Mouse (Mus musculus) MEL (cell line): ENCODE data around the gene D430042O09Rik. TPM values are rescaled to one million over a fixed set of nuclear protein-coding genes. Genes with fewer than 3 reads are reported as not detected.

Source experiments
- DNase-seq: peaks from one replicate; pipeline ENCODE4 v3.0.0; 2011; ENCODE audit warnings: low read depth, low spot score
- H3K27ac ChIP-seq: 2 replicates; pipeline ENCODE4 v1.5.1; 2012; ENCODE audit warnings: low read depth, mild to moderate bottlenecking, control low read depth, low read length, moderate library complexity; ENCODE audit not compliant: control insufficient read depth
- H3K27me3 ChIP-seq, 2 experiments: fragments of 150-350 bp in 1 of 2; sonication (generic) in 1 of 2; 2 replicates each; pipeline ENCODE4 v1.6.1; 2012; ENCODE audit warnings: low read length in 2 of 2, mild to moderate bottlenecking in 2 of 2, improper control_type of control experiment in 1 of 2, moderate library complexity in 1 of 2; ENCODE audit not compliant: insufficient read depth in 2 of 2, control insufficient read depth in 1 of 2
- H3K36me3 ChIP-seq, 2 experiments: 2 replicates each; pipeline ENCODE4 v1.6.1; 2012 to 2014; ENCODE audit warnings: low read length in 2 of 2, improper control_type of control experiment in 1 of 2, inconsistent platforms in 1 of 2, mild to moderate bottlenecking in 1 of 2; ENCODE audit not compliant: insufficient read depth in 2 of 2, control insufficient read depth in 1 of 2
- H3K4me1 ChIP-seq, 2 experiments: fragments of 150-350 bp in 1 of 2; sonication (generic) in 1 of 2; 2 replicates each; pipeline ENCODE4 v1.6.1; 2012; ENCODE audit warnings: low read length in 2 of 2, improper control_type of control experiment in 1 of 2, mild to moderate bottlenecking in 1 of 2; ENCODE audit not compliant: insufficient read depth in 2 of 2, control insufficient read depth in 1 of 2
- H3K4me3 ChIP-seq, 2 experiments: fragments of 150-350 bp in 1 of 2; sonication (generic) in 1 of 2; 2 replicates each; pipeline ENCODE4 v1.5.1; 2012; ENCODE audit warnings: low read depth in 2 of 2, low read length in 2 of 2, mild to moderate bottlenecking in 2 of 2, moderate library complexity in 2 of 2, control low read depth in 1 of 2, improper control_type of control experiment in 1 of 2; ENCODE audit not compliant: control insufficient read depth in 1 of 2, insufficient read depth in 1 of 2
- H3K79me2 ChIP-seq: 2 replicates; pipeline ENCODE4 v1.6.1; 2012; ENCODE audit warnings: mild to moderate bottlenecking, low read length, moderate library complexity; ENCODE audit not compliant: control insufficient read depth, poor library complexity, insufficient read depth
- H3K9ac ChIP-seq: 2 replicates; pipeline ENCODE4 v1.6.1; 2012; ENCODE audit warnings: low read depth, mild to moderate bottlenecking, control low read depth, low read length, moderate library complexity; ENCODE audit not compliant: control insufficient read depth, poor library complexity, severe bottlenecking
- H3K9me3 ChIP-seq: fragments of 150-350 bp; sonication (generic); replicated peaks from 2 replicates; pipeline ENCODE4 v1.6.1; 2012; ENCODE audit warnings: mild to moderate bottlenecking, low read length, improper control_type of control experiment, moderate library complexity; ENCODE audit not compliant: insufficient read depth
- CTCF ChIP-seq, 3 experiments: IDR thresholded peaks in 2 of 3; conservative IDR thresholded peaks in 1 of 3; 2 replicates each; pipeline ENCODE4 v1.5.1; 2011 to 2012; ENCODE audit warnings: low read length in 3 of 3, low read depth in 2 of 3, mild to moderate bottlenecking in 2 of 3, improper control_type of control experiment in 1 of 3, inconsistent platforms in 1 of 3, mixed read lengths in 1 of 3, moderate library complexity in 1 of 3; ENCODE audit not compliant: control insufficient read depth in 1 of 3, insufficient read depth in 1 of 3, poor library complexity in 1 of 3, severe bottlenecking in 1 of 3
- E2F4 ChIP-seq: IDR thresholded peaks from 2 replicates; pipeline ENCODE4 v1.6.1; 2011; ENCODE audit warnings: low read depth, low read length, improper control_type of control experiment, borderline replicate concordance
- ELF1 ChIP-seq: IDR thresholded peaks from 2 replicates; pipeline ENCODE4 v1.6.1; 2014; ENCODE audit warnings: low read depth, mild to moderate bottlenecking, inconsistent platforms, low read length, improper control_type of control experiment, moderate library complexity
- GATA1 ChIP-seq: IDR thresholded peaks from 2 replicates; pipeline ENCODE4 v1.6.1; 2011; ENCODE audit warnings: low read depth, low read length, improper control_type of control experiment
- HCFC1 ChIP-seq: IDR thresholded peaks from 2 replicates; pipeline ENCODE4 v1.6.1; 2012; ENCODE audit warnings: low read depth, mild to moderate bottlenecking, inconsistent platforms, low read length, improper control_type of control experiment, moderate library complexity
- JUND ChIP-seq: IDR thresholded peaks from 2 replicates; pipeline ENCODE4 v1.6.1; 2011; ENCODE audit warnings: low read depth, mild to moderate bottlenecking, improper control_type of control experiment, low read length
- MAFK ChIP-seq: IDR thresholded peaks from 2 replicates; pipeline ENCODE4 v1.6.1; 2011; ENCODE audit warnings: low read depth, mild to moderate bottlenecking, low read length, improper control_type of control experiment, borderline replicate concordance
- MAZ ChIP-seq: IDR thresholded peaks from 2 replicates; pipeline ENCODE4 v1.6.1; 2012; ENCODE audit warnings: low read depth, mild to moderate bottlenecking, inconsistent platforms, low read length, improper control_type of control experiment
- NRF1 ChIP-seq: IDR thresholded peaks from 2 replicates; pipeline ENCODE4 v1.6.1; 2014; ENCODE audit warnings: low read depth, mild to moderate bottlenecking, inconsistent platforms, low read length, improper control_type of control experiment, moderate library complexity; ENCODE audit not compliant: poor library complexity, insufficient read depth, severe bottlenecking
- POLR2AphosphoS5 ChIP-seq: IDR thresholded peaks from 2 replicates; pipeline ENCODE4 v1.6.1; 2012; ENCODE audit warnings: low read depth, borderline replicate concordance, mild to moderate bottlenecking, inconsistent platforms, low read length, moderate library complexity, mixed read lengths
- RAD21 ChIP-seq: IDR thresholded peaks from 2 replicates; pipeline ENCODE4 v1.6.1; 2011; ENCODE audit warnings: mild to moderate bottlenecking, low read depth, low read length, improper control_type of control experiment
- SIN3A ChIP-seq: IDR thresholded peaks from 2 replicates; pipeline ENCODE4 v1.6.1; 2012; ENCODE audit warnings: low read length, improper control_type of control experiment, inconsistent platforms
- SMC3 ChIP-seq: IDR thresholded peaks from 2 replicates; pipeline ENCODE4 v1.6.1; 2011; ENCODE audit warnings: low read depth, low read length, improper control_type of control experiment
- TBP ChIP-seq: IDR thresholded peaks from 2 replicates; pipeline ENCODE4 v1.8.0; 2011; ENCODE audit warnings: low read depth, low read length, improper control_type of control experiment
- TCF12 ChIP-seq: IDR thresholded peaks from 2 replicates; pipeline ENCODE4 v1.6.1; 2014; ENCODE audit warnings: low read depth, mild to moderate bottlenecking, inconsistent platforms, low read length, improper control_type of control experiment, moderate library complexity
- UBTF ChIP-seq: IDR thresholded peaks from 2 replicates; pipeline ENCODE4 v1.6.1; 2012; ENCODE audit warnings: low read depth, mild to moderate bottlenecking, inconsistent platforms, low read length, improper control_type of control experiment, moderate library complexity, borderline replicate concordance; ENCODE audit not compliant: insufficient read depth
- ZC3H11A ChIP-seq: IDR thresholded peaks from 2 replicates; pipeline ENCODE4 v1.6.1; 2012; ENCODE audit warnings: low read depth, mild to moderate bottlenecking, inconsistent platforms, low read length, improper control_type of control experiment
- ZNF384 ChIP-seq: IDR thresholded peaks from 2 replicates; pipeline ENCODE4 v1.6.1; 2012; ENCODE audit warnings: low read depth, mild to moderate bottlenecking, inconsistent platforms, low read length, improper control_type of control experiment
- polyA plus RNA-seq, 2 experiments: library from polyadenylated mRNA; stranded (reverse) in 1 of 2; unstranded in 1 of 2; fragments of >175 nt in 1 of 2; fragments of >200 nt in 1 of 2; gene quantifications; 2 replicates each; pipeline versions ENCODE4 v1.2.1 to v1.2.4; 2012; ENCODE audit warnings: low replicate concordance in 2 of 2, low read depth in 1 of 2; ENCODE audit not compliant: insufficient read length in 2 of 2, insufficient read depth in 1 of 2, missing spikeins in 1 of 2
- total RNA-seq: library from RNA; depleted of rRNA; stranded (reverse); fragments of 300-350 nt; gene quantifications from 2 replicates; pipeline ENCODE4 v1.2.3, GENCODE M21; 2012

Gene D430042O09Rik
- total and polyA plus RNA-seq, 3 experiments, result 6.2 to 12.8 TPM; not detected in 1

GRCm38 (mm10) chr7:125671396-125671795, 36.3 kb upstream of the D430042O09Rik start:
- Histone ChIP-seq H3K36me3 (peaks cover 0 to 30% of the 10 kb centered on the region in 2 experiments; a peak in 2 of 4 replicates), H3K27ac (no peak overlapping the region), H3K9me3 (no peaks in the 10 kb centered on the region), H3K4me3 (no peak overlapping the region), H3K4me1 (no peaks in the 10 kb centered on the region), H3K9ac (no peak overlapping the region), H3K79me2 (no peaks in the 10 kb centered on the region), H3K27me3 (no peaks in the 10 kb centered on the region)
- no peak for TF ChIP-seq POLR2AphosphoS5
- TF ChIP-seq MAZ, result no peak
- no peak for TF ChIP-seq SMC3
- TF ChIP-seq JUND, result no peak
- TF ChIP-seq NRF1, result no peak
- TF ChIP-seq ELF1, result no peak
- DNase-seq, result no peak

- H3K4me1 ChIP-seq, result no peaks in the 10 kb centered on the region
- peaks cover 0 to 26% of the 10 kb centered on the region in 2 experiments; a peak in 2 of 4 replicates for H3K36me3 ChIP-seq
- H3K9ac ChIP-seq, result no peak overlapping the region
- no peak overlapping the region for H3K27ac ChIP-seq
- no peaks in the 10 kb centered on the region for H3K79me2 ChIP-seq
- no peaks in the 10 kb centered on the region for H3K9me3 ChIP-seq
- peak; percentile 66 for DNase-seq
- TF ChIP-seq CTCF (IDR thresholded peaks at IDR 0.05 in 2 of 3, conservative IDR thresholded peaks at IDR 0.05 in 1 of 3; ENCODE audit: control insufficient read depth in 1 of 3, insufficient read depth in 1 of 3, low read depth in 2 of 3, low read length in 3 of 3, poor library complexity in 1 of 3, severe bottlenecking in 1 of 3) (peak; percentile 64 to 87 (median 66)), SMC3 (peak; percentile 54), RAD21 (peak; percentile 40), ZNF384 (0 out of 2 replicates have a peak, but pooled peaks have one; percentile 15), TBP (no peak), UBTF (no peak), NRF1 (no peak), GATA1 (no peak), ZC3H11A (peak; percentile 17; the same call in 1 of the 2 replicates), E2F4 (no peak), MAFK (no peak), SIN3A (no peak), ELF1 (no peak), HCFC1 (0 out of 2 replicates have a peak, but pooled peaks have one; percentile 18), TCF12 (no peak)
- TF ChIP-seq, all 39 proteins: peak for 6
- Histone ChIP-seq H3K4me3 (no peak overlapping the region), H3K27me3 (no peaks in the 10 kb centered on the region)
Measured at GRCm38 (mm10) chr7:125674916-125675315, 32.8 kb upstream of the D430042O09Rik start.
